Mouse (Mus musculus): Measurements from ENCODE around the gene Ccdc136. TPM values are rescaled to one million over a fixed set of nuclear protein-coding genes. Genes with fewer than 3 reads are reported as not detected.

Gene Ccdc136
- total and polyA plus RNA-seq, 3 experiments = 0.02 to 0.11 TPM; not detected in 1

- Histone ChIP-seq H3K4me1 (ENCODE audit: insufficient read depth, low read depth, low read length) (peaks cover under 1% of the 10 kb centered on the region; the same call in 1 of the 2 replicates), H3K36me3 (replicated peaks) (peaks cover 70% of the 10 kb centered on the region), H3K4me3 (ENCODE audit: low read depth, low read length) (no peak overlapping the region), H3K27me3 (ENCODE audit: insufficient read depth, low read length) (peaks cover under 1% of the 10 kb centered on the region; the same call in 1 of the 2 replicates), H3K9me3 (replicated peaks) (no peaks in the 10 kb centered on the region)
- DNase-seq (ENCODE audit: low spot score) (no peak), ATAC-seq (ENCODE audit: extremely low read depth, insufficient number of reproducible peaks, low FRiP score, poor library complexity, severe bottlenecking) (no peak)
- TF ChIP-seq TAL1 (conservative IDR thresholded peaks at IDR 0.05; ENCODE audit: low read depth, low read length) (no peak), GATA1 (IDR thresholded peaks at IDR 0.05; ENCODE audit: borderline replicate concordance, low read length) (no peak), GATA2 (IDR thresholded peaks at IDR 0.05; ENCODE audit: borderline replicate concordance, low read depth, low read length) (no peak), POLR2AphosphoS5 (IDR thresholded peaks at IDR 0.05; ENCODE audit: insufficient replicate concordance, low read depth, low read length) (no peak), CTCF (IDR thresholded peaks at IDR 0.05; ENCODE audit: low read depth, low read length) (no peak)
Observed at GRCm38 (mm10) chr6:29377386-29377785, 18.7 kb upstream of the Ccdc136 start.

GRCm38 (mm10) chr6:29378678-29379077 is 17.4 kb upstream of the Ccdc136 start:
- Histone ChIP-seq H3K4me3 (ENCODE audit: low read depth, low read length) (no peak overlapping the region), H3K36me3 (replicated peaks) (peaks cover 57% of the 10 kb centered on the region), H3K27me3 (ENCODE audit: insufficient read depth, low read length) (peaks cover 6% of the 10 kb centered on the region), H3K4me1 (ENCODE audit: insufficient read depth, low read depth, low read length) (peaks cover 5% of the 10 kb centered on the region), H3K9me3 (replicated peaks) (no peaks in the 10 kb centered on the region)
- no peak for ATAC-seq (ENCODE audit: extremely low read depth, insufficient number of reproducible peaks, low FRiP score, poor library complexity, severe bottlenecking)
- no peak for DNase-seq (ENCODE audit: low spot score)
- no peak for TF ChIP-seq GATA2 (IDR thresholded peaks at IDR 0.05; ENCODE audit: borderline replicate concordance, low read depth, low read length)
- TF ChIP-seq POLR2AphosphoS5 (IDR thresholded peaks at IDR 0.05; ENCODE audit: insufficient replicate concordance, low read depth, low read length) = no peak
- no peak for TF ChIP-seq CTCF (IDR thresholded peaks at IDR 0.05; ENCODE audit: low read depth, low read length)
- no peak for TF ChIP-seq TAL1 (conservative IDR thresholded peaks at IDR 0.05; ENCODE audit: low read depth, low read length)
- no peak for TF ChIP-seq GATA1 (IDR thresholded peaks at IDR 0.05; ENCODE audit: borderline replicate concordance, low read length)

GRCm38 (mm10) chr6:29379954-29380353 is 16.2 kb upstream of the Ccdc136 start:
- H3K4me3 ChIP-seq (ENCODE audit: low read depth, low read length) = no peak overlapping the region
- H3K4me1 ChIP-seq (ENCODE audit: insufficient read depth, low read depth, low read length) = peaks cover 13% of the 10 kb centered on the region
- H3K9me3 ChIP-seq (replicated peaks) = no peaks in the 10 kb centered on the region
- peaks cover 11% of the 10 kb centered on the region for H3K27me3 ChIP-seq (ENCODE audit: insufficient read depth, low read length)
- no peak for DNase-seq (ENCODE audit: low spot score)
- no peak for ATAC-seq (ENCODE audit: extremely low read depth, insufficient number of reproducible peaks, low FRiP score, poor library complexity, severe bottlenecking)
- TF ChIP-seq CTCF (IDR thresholded peaks at IDR 0.05; ENCODE audit: low read depth, low read length) = no peak
- H3K36me3 ChIP-seq (replicated peaks) = peaks cover 45% of the 10 kb centered on the region

- ATAC-seq (ENCODE audit: extremely low read depth, insufficient number of reproducible peaks, low FRiP score, poor library complexity, severe bottlenecking) = no peak
- no peak for DNase-seq (ENCODE audit: low spot score)
- Histone ChIP-seq H3K4me3 (ENCODE audit: low read depth, low read length) (no peak overlapping the region), H3K36me3 (replicated peaks) (peaks cover 21% of the 10 kb centered on the region), H3K4me1 (ENCODE audit: insufficient read depth, low read depth, low read length) (peaks cover 13% of the 10 kb centered on the region), H3K9me3 (replicated peaks) (no peaks in the 10 kb centered on the region), H3K27me3 (ENCODE audit: insufficient read depth, low read length) (peaks cover 20% of the 10 kb centered on the region)
- TF ChIP-seq POLR2AphosphoS5 (IDR thresholded peaks at IDR 0.05; ENCODE audit: insufficient replicate concordance, low read depth, low read length) = no peak
- no peak for TF ChIP-seq TAL1 (conservative IDR thresholded peaks at IDR 0.05; ENCODE audit: low read depth, low read length)
- no peak for TF ChIP-seq GATA2 (IDR thresholded peaks at IDR 0.05; ENCODE audit: borderline replicate concordance, low read depth, low read length)
- no peak for TF ChIP-seq GATA1 (IDR thresholded peaks at IDR 0.05; ENCODE audit: borderline replicate concordance, low read length)
- TF ChIP-seq CTCF (IDR thresholded peaks at IDR 0.05; ENCODE audit: low read depth, low read length) = no peak
Observed at GRCm38 (mm10) chr6:29382442-29382841, 13.7 kb upstream of the Ccdc136 start.

GRCm38 (mm10) chr6:29388052-29388518 is 8.0 kb upstream of the Ccdc136 start, which contains the start of gene Opn1sw:
Gene Opn1sw (minus strand): TSS chr6:29388468.
- ATAC-seq (ENCODE audit: extremely low read depth, insufficient number of reproducible peaks, low FRiP score, poor library complexity, severe bottlenecking) = no peak
- Histone ChIP-seq H3K9me3 (replicated peaks) (no peaks in the 10 kb centered on the region), H3K4me1 (ENCODE audit: insufficient read depth, low read depth, low read length) (peaks cover 22% of the 10 kb centered on the region), H3K36me3 (replicated peaks) (no peaks in the 10 kb centered on the region), H3K4me3 (ENCODE audit: low read depth, low read length) (peak within 1 kb of the TSS; percentile 46; the same call in 1 of the 2 replicates), H3K27me3 (ENCODE audit: insufficient read depth, low read length) (peaks cover 31% of the 10 kb centered on the region)
- TF ChIP-seq GATA1 (IDR thresholded peaks at IDR 0.05; ENCODE audit: borderline replicate concordance, low read length) (no peak), POLR2AphosphoS5 (IDR thresholded peaks at IDR 0.05; ENCODE audit: insufficient replicate concordance, low read depth, low read length) (no peak), CTCF (IDR thresholded peaks at IDR 0.05; ENCODE audit: low read depth, low read length) (no peak), GATA2 (IDR thresholded peaks at IDR 0.05; ENCODE audit: borderline replicate concordance, low read depth, low read length) (no peak), TAL1 (conservative IDR thresholded peaks at IDR 0.05; ENCODE audit: low read depth, low read length) (no peak)
- DNase-seq (ENCODE audit: low spot score) = peak; percentile 42

GRCm38 (mm10) chr6:29388606-29389080 is 7.5 kb upstream of the Ccdc136 start:
- ATAC-seq (ENCODE audit: extremely low read depth, insufficient number of reproducible peaks, low FRiP score, poor library complexity, severe bottlenecking) = no peak
- DNase-seq (ENCODE audit: low spot score) = no peak
- Histone ChIP-seq H3K9me3 (replicated peaks) (no peaks in the 10 kb centered on the region), H3K27me3 (ENCODE audit: insufficient read depth, low read length) (peaks cover 33% of the 10 kb centered on the region), H3K36me3 (replicated peaks) (no peaks in the 10 kb centered on the region), H3K4me1 (ENCODE audit: insufficient read depth, low read depth, low read length) (peaks cover 20% of the 10 kb centered on the region), H3K4me3 (ENCODE audit: low read depth, low read length) (no peak overlapping the region)
- TF ChIP-seq GATA2 (IDR thresholded peaks at IDR 0.05; ENCODE audit: borderline replicate concordance, low read depth, low read length) = no peak
- no peak for TF ChIP-seq TAL1 (conservative IDR thresholded peaks at IDR 0.05; ENCODE audit: low read depth, low read length)
- no peak for TF ChIP-seq CTCF (IDR thresholded peaks at IDR 0.05; ENCODE audit: low read depth, low read length)
- no peak for TF ChIP-seq GATA1 (IDR thresholded peaks at IDR 0.05; ENCODE audit: borderline replicate concordance, low read length)
- no peak for TF ChIP-seq POLR2AphosphoS5 (IDR thresholded peaks at IDR 0.05; ENCODE audit: insufficient replicate concordance, low read depth, low read length)

All from G1E (cell line).